Mouse (Mus musculus) spleen, embryonic (tissue): Measurements from ENCODE around the gene Psmc2.

ENCODE experiments used
- CTCF ChIA-PET: fragments of 350-600 bp; sonication (Branson Sonifier 250); formaldehyde crosslinking; loops from one replicate; lab custom pipeline; 2022; lab: Charles Lee

The Psmc2 gene

GRCm38 (mm10) chr5:21803691-21804188, 18.7 kb downstream of the Psmc2 start:
- CTCF ChIA-PET: no interaction called here

DNA sequence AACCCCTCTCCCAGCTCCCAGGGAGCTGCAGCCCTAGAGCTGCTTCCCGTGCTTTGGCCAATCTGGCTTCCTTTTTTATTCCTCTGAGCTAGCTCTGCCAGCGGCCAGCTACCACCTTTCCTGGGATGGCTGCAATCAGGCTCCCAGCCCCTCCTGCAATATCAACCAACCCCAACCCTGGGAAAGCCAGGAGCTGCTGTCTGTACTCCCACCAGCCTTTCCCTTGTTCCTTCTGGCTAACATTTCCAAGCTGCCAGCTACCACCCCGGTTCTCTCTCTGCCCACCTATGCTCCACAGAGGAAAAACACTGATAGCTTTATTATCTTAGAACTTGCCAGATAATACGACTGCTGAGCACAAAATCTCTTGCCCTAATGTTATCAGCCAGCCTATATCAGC, 19.8 kb downstream of the Psmc2 start:
- CTCF ChIA-PET: no interaction called here

GRCm38 (mm10) chr5:21810924-21811323, 25.8 kb downstream of the Psmc2 start:
- CTCF ChIA-PET: no interaction called here

GRCm38 (mm10) chr5:21813994-21814393, 28.9 kb downstream of the Psmc2 start:
- CTCF ChIA-PET: no interaction called here

- CTCF ChIA-PET: no interaction called here
Observed at GRCm38 (mm10) chr5:21826370-21826769, 41.3 kb downstream of the Psmc2 start.

- CTCF ChIA-PET: interaction anchor here (0.6 kb wide), 2 partner anchors 105 to 1220 kb away, joined by 6 to 7 read pairs; no protein-coding TSS in a partner anchor
Observed at GRCm38 (mm10) chr5:21827643-21828042, 42.6 kb downstream of the Psmc2 start.

GRCm38 (mm10) chr5:21828855-21829254, 43.8 kb downstream of the Psmc2 start:
- CTCF ChIA-PET: no interaction called here

GRCm38 (mm10) chr5:21831761-21832160, 46.7 kb downstream of the Psmc2 start:
- CTCF ChIA-PET: interaction anchor here (0.7 kb wide), 1 partner anchor 54 kb away, joined by 7 read pairs; no protein-coding TSS in a partner anchor

DNA sequence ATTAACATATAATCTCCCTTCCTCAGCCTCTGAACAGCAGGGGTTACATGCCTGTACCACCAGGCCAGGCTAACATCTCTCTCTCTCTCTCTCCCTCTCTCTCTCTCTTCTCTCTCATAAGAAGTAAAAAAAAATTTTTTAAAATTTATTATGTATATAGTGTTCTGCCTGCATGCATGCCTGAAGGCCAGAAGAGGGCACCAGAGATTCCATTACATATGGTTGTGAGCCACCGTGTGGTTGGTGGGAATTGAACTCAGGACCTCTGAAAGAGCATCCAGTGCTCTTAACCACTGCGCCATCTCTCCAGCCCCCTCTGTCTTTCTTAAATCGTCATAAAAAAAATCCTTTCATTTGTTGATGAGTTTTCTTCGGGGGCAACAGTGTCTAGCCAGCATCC, 59.6 kb downstream of the Psmc2 start:
- CTCF ChIA-PET: no interaction called here

DNA sequence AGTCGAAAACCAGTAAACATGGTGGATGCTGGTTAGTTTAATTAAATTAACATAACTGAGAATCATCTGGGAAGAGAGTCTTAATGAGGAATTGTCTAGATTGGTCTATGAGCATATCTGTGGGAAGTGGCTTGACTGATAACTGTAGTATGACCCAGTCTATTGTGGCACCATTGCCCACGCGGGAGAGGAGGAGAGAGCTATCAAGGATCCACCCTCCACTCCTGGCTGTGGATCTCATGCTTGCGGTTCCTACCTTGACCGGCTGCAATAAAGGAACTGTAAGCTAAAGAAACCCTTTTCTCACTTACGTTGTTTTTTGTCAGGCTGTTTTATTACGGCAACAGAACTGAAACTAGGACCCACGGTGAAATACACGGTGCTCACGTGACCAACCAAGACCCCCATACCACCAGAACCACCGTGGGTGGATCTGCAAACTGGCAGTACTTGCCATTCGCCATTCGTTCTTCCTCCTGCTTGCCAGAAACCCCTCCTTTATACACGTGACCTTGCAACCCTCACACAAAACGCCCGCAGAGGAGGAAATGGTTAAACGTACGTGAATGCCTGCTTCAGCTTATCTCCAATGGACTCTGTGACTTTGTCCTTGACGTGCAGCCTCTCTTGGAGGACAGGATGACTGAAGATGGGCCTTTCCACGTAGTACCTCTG, 61.7 kb downstream of the Psmc2 start:
- CTCF ChIA-PET: no interaction called here

DNA sequence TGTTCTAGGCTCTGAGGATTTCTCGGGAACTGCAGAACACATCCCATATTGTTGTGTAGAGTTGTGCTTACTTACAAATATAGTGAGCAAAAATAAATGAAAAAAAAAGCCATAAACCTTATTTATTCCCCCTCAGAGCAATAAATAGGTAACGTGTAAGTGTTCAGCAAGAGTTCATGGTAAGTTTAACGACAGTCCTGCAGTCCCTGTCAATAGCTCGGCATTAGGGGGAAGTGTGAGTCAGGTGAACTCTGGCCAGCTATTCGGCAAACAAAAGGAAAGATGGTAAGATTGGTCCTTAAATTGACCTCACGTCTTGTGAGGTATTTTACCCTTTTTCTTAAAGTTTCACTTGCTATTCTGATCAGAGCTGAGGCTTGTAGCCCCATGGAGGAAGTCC, 62.4 kb downstream of the Psmc2 start:
- CTCF ChIA-PET: no interaction called here

- CTCF ChIA-PET: no interaction called here
Observed at GRCm38 (mm10) chr5:21851679-21852340, 66.7 kb downstream of the Psmc2 start.
